Mouse (Mus musculus) lung, postnatal 10 days (tissue): ENCODE measurements around the gene Neurl3.

Experiments
- DNase-seq: peaks from one replicate; pipeline ENCODE4 v3.0.0; 2021

The Neurl3 gene

GRCm38 (mm10) chr1:36274455-36274854 lies at the start of gene Neurl3:
Neurl3 (minus strand) TSS chr1:36274679.
- DNase-seq = no peak

- DNase-seq = peak; percentile 81
Observed at GRCm38 (mm10) chr1:36323746-36324448, 49.4 kb upstream of the Neurl3 start.

GRCm38 (mm10) chr1:36323076-36323475 lies 48.6 kb upstream of the Neurl3 start:
- DNase-seq = peak; percentile 43

- no peak for DNase-seq
Observed at GRCm38 (mm10) chr1:36321829-36322573, 47.5 kb upstream of the Neurl3 start.

- DNase-seq = no peak
Observed at GRCm38 (mm10) chr1:36321164-36321563, 46.7 kb upstream of the Neurl3 start.

GRCm38 (mm10) chr1:36315776-36316100 lies 41.3 kb upstream of the Neurl3 start:
- DNase-seq = no peak

GRCm38 (mm10) chr1:36314959-36315775 lies 40.7 kb upstream of the Neurl3 start:
- DNase-seq = no peak

- DNase-seq = peak; percentile 85
Observed at GRCm38 (mm10) chr1:36309498-36309901, 35.0 kb upstream of the Neurl3 start.

GRCm38 (mm10) chr1:36308966-36309475 lies 34.5 kb upstream of the Neurl3 start:
- no peak for DNase-seq

GRCm38 (mm10) chr1:36308451-36308901 lies 34.0 kb upstream of the Neurl3 start:
- DNase-seq = no peak

- DNase-seq = peak; percentile 93
Observed at GRCm38 (mm10) chr1:36307495-36308280, 33.2 kb upstream of the Neurl3 start, which contains the start of gene Arid5a. Arid5a (plus strand) TSS chr1:36307733.

GRCm38 (mm10) chr1:36307121-36307494 lies 32.6 kb upstream of the Neurl3 start:
- no peak for DNase-seq

- no peak for DNase-seq
Observed at GRCm38 (mm10) chr1:36306120-36306519, 31.6 kb upstream of the Neurl3 start.

- peak; percentile 71 for DNase-seq
Observed at GRCm38 (mm10) chr1:36304764-36305163, 30.3 kb upstream of the Neurl3 start.

- DNase-seq = peak; percentile 95
Observed at GRCm38 (mm10) chr1:36303381-36304320, 29.2 kb upstream of the Neurl3 start.

GRCm38 (mm10) chr1:36302957-36303356 lies 28.5 kb upstream of the Neurl3 start:
- no peak for DNase-seq

- no peak for DNase-seq
Observed at GRCm38 (mm10) chr1:36302273-36302672, 27.8 kb upstream of the Neurl3 start.

- DNase-seq = no peak
Observed at GRCm38 (mm10) chr1:36300486-36300885, 26.0 kb upstream of the Neurl3 start.

GRCm38 (mm10) chr1:36299676-36300075 lies 25.2 kb upstream of the Neurl3 start:
- no peak for DNase-seq

GRCm38 (mm10) chr1:36299126-36299525 lies 24.6 kb upstream of the Neurl3 start:
- no peak for DNase-seq

- DNase-seq = no peak
Observed at GRCm38 (mm10) chr1:36298107-36298506, 23.6 kb upstream of the Neurl3 start.
